Mouse (Mus musculus): ENCODE results near the gene Thrb. TPM values are rescaled to one million over a fixed set of nuclear protein-coding genes. Genes with fewer than 3 reads are reported as not detected.

Thrb gene
- polyA plus RNA-seq, 1 experiment, result 22.0 TPM

- H3K4me3 ChIP-seq (ENCODE audit: insufficient read depth, low read depth, low read length), result no peak overlapping the region
- H3K27ac ChIP-seq (replicated peaks; ENCODE audit: low read depth, low read length), result no peak overlapping the region
These were observed 124.2 kb downstream of the Thrb start for GRCm38 (mm10) chr14:17784207-17784806.

GRCm38 (mm10) chr14:17785370-17785769, 125.3 kb downstream of the Thrb start:
- Histone ChIP-seq H3K4me1 (ENCODE audit: control insufficient read depth, insufficient read depth, insufficient read length, low read length) (peaks cover 5% of the 10 kb centered on the region), H3K4me3 (ENCODE audit: insufficient read depth, low read depth, low read length) (no peak overlapping the region), H3K27ac (replicated peaks; ENCODE audit: low read depth, low read length) (peak overlapping the region; percentile 27)

More at GRCm38 (mm10) chr14:17784207-17784806, 124.2 kb downstream of the Thrb start:
- H3K4me1 ChIP-seq (ENCODE audit: control insufficient read depth, insufficient read depth, insufficient read length, low read length), result peaks cover 5% of the 10 kb centered on the region

GRCm38 (mm10) chr14:17786249-17786648, 126.2 kb downstream of the Thrb start:
- Histone ChIP-seq H3K4me3 (ENCODE audit: insufficient read depth, low read depth, low read length) (no peak overlapping the region), H3K4me1 (ENCODE audit: control insufficient read depth, insufficient read depth, insufficient read length, low read length) (peaks cover 5% of the 10 kb centered on the region), H3K27ac (replicated peaks; ENCODE audit: low read depth, low read length) (peak overlapping the region; percentile 74)

GRCm38 (mm10) chr14:17803934-17804602, 144.0 kb downstream of the Thrb start:
- Histone ChIP-seq H3K4me3 (ENCODE audit: insufficient read depth, low read depth, low read length) (no peak overlapping the region), H3K4me1 (ENCODE audit: control insufficient read depth, insufficient read depth, insufficient read length, low read length) (no peaks in the 10 kb centered on the region), H3K27ac (replicated peaks; ENCODE audit: low read depth, low read length) (no peak overlapping the region)

- Histone ChIP-seq H3K4me1 (ENCODE audit: control insufficient read depth, insufficient read depth, insufficient read length, low read length) (no peaks in the 10 kb centered on the region), H3K4me3 (ENCODE audit: insufficient read depth, low read depth, low read length) (no peak overlapping the region), H3K27ac (replicated peaks; ENCODE audit: low read depth, low read length) (no peak overlapping the region)
These were observed 151.0 kb downstream of the Thrb start for GRCm38 (mm10) chr14:17811051-17811450.

- Histone ChIP-seq H3K4me1 (ENCODE audit: control insufficient read depth, insufficient read depth, insufficient read length, low read length) (no peaks in the 10 kb centered on the region), H3K27ac (replicated peaks; ENCODE audit: low read depth, low read length) (no peak overlapping the region), H3K4me3 (ENCODE audit: insufficient read depth, low read depth, low read length) (no peak overlapping the region)
These were observed 152.4 kb downstream of the Thrb start for GRCm38 (mm10) chr14:17812414-17812813.

GRCm38 (mm10) chr14:17815103-17815502, 155.0 kb downstream of the Thrb start:
- Histone ChIP-seq H3K4me3 (ENCODE audit: insufficient read depth, low read depth, low read length) (no peak overlapping the region), H3K27ac (replicated peaks; ENCODE audit: low read depth, low read length) (no peak overlapping the region), H3K4me1 (ENCODE audit: control insufficient read depth, insufficient read depth, insufficient read length, low read length) (no peaks in the 10 kb centered on the region)

GRCm38 (mm10) chr14:17818086-17818485, 158.0 kb downstream of the Thrb start:
- no peak overlapping the region for H3K4me3 ChIP-seq (ENCODE audit: insufficient read depth, low read depth, low read length)

GRCm38 (mm10) chr14:17822754-17823153, 162.7 kb downstream of the Thrb start:
- Histone ChIP-seq H3K4me1 (ENCODE audit: control insufficient read depth, insufficient read depth, insufficient read length, low read length) (peaks cover 2% of the 10 kb centered on the region; the same call in 1 of the 2 replicates), H3K4me3 (ENCODE audit: insufficient read depth, low read depth, low read length) (no peak overlapping the region), H3K27ac (replicated peaks; ENCODE audit: low read depth, low read length) (no peak overlapping the region)

More at GRCm38 (mm10) chr14:17818086-17818485, 158.0 kb downstream of the Thrb start:
- Histone ChIP-seq H3K4me1 (ENCODE audit: control insufficient read depth, insufficient read depth, insufficient read length, low read length) (no peaks in the 10 kb centered on the region), H3K27ac (replicated peaks; ENCODE audit: low read depth, low read length) (no peak overlapping the region)

- H3K4me1 ChIP-seq (ENCODE audit: control insufficient read depth, insufficient read depth, insufficient read length, low read length), result peaks cover 2% of the 10 kb centered on the region; the same call in 1 of the 2 replicates
- H3K4me3 ChIP-seq (ENCODE audit: insufficient read depth, low read depth, low read length), result no peak overlapping the region
- 0 out of 2 replicates have a peak overlapping the region, but pooled peaks have one; percentile 23 for H3K27ac ChIP-seq (replicated peaks; ENCODE audit: low read depth, low read length)
These were observed 167.3 kb downstream of the Thrb start for GRCm38 (mm10) chr14:17827401-17827800.

GRCm38 (mm10) chr14:17835738-17836137, 175.7 kb downstream of the Thrb start:
- Histone ChIP-seq H3K4me3 (ENCODE audit: insufficient read depth, low read depth, low read length) (no peak overlapping the region), H3K4me1 (ENCODE audit: control insufficient read depth, insufficient read depth, insufficient read length, low read length) (no peaks in the 10 kb centered on the region), H3K27ac (replicated peaks; ENCODE audit: low read depth, low read length) (no peak overlapping the region)

- Histone ChIP-seq H3K4me3 (ENCODE audit: insufficient read depth, low read depth, low read length) (no peak overlapping the region), H3K27ac (replicated peaks; ENCODE audit: low read depth, low read length) (no peak overlapping the region), H3K4me1 (ENCODE audit: control insufficient read depth, insufficient read depth, insufficient read length, low read length) (no peaks in the 10 kb centered on the region)
These were observed 176.7 kb downstream of the Thrb start for GRCm38 (mm10) chr14:17836766-17837165.

GRCm38 (mm10) chr14:17845003-17845697, 185.1 kb downstream of the Thrb start:
- Histone ChIP-seq H3K4me3 (ENCODE audit: insufficient read depth, low read depth, low read length) (no peak overlapping the region), H3K4me1 (ENCODE audit: control insufficient read depth, insufficient read depth, insufficient read length, low read length) (no peaks in the 10 kb centered on the region; the same call in 1 of the 2 replicates), H3K27ac (replicated peaks; ENCODE audit: low read depth, low read length) (no peak overlapping the region)

- Histone ChIP-seq H3K4me3 (ENCODE audit: insufficient read depth, low read depth, low read length) (no peak overlapping the region), H3K4me1 (ENCODE audit: control insufficient read depth, insufficient read depth, insufficient read length, low read length) (no peaks in the 10 kb centered on the region; the same call in 1 of the 2 replicates), H3K27ac (replicated peaks; ENCODE audit: low read depth, low read length) (no peak overlapping the region)
These were observed 185.8 kb downstream of the Thrb start for GRCm38 (mm10) chr14:17845871-17846270.

GRCm38 (mm10) chr14:17846700-17847099, 186.6 kb downstream of the Thrb start:
- no peak overlapping the region for H3K4me3 ChIP-seq (ENCODE audit: insufficient read depth, low read depth, low read length)
- H3K4me1 ChIP-seq (ENCODE audit: control insufficient read depth, insufficient read depth, insufficient read length, low read length), result no peaks in the 10 kb centered on the region; the same call in 1 of the 2 replicates
- H3K27ac ChIP-seq (replicated peaks; ENCODE audit: low read depth, low read length), result no peak overlapping the region

Measured in brown adipose tissue, adult 24 weeks (tissue).